ENCODE assay signal across 7 mouse cellular contexts in the genomic region with DNA sequence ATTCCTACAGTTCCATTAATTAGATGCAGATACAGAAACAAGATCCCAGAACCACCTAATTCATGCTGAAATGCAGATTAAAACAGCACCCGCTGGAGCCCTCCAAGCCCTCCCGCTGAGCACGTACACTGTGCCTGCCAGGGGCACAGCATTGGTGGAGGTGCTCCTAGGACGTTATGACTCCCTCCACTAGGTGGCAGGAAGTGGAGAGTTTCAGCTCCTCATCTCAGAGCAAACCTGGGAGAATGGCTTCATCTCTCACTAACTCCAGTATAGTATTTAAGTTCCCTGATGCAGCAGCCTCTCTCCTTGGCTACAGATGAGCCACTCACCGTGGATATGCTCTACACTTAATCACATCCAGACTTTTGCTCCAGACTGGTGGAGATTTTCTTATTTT.
A peak's percentile ranks its signal among the peaks of the same experiment; 100 is the strongest.
DNase-seq lines count a peak whose midpoint lies in the region; TF ChIP-seq lines count a peak whose summit lies in the region.

No protein-coding gene starts in this region.

- H3K4me3 ChIP-seq in E14TG2a.4 (replicated peaks; ENCODE audit: low read length): no peak overlapping the region

- H3K9me3 ChIP-seq in E14TG2a.4 (ENCODE audit: low read length): no peaks in the 10 kb centered on the region

- DNase-seq in 416B (ENCODE audit: low read depth): peak; percentile 37
- peak; percentile 29 for DNase-seq in cerebellum, adult 9-10 months
- peak; percentile 13 to 26 for DNase-seq in frontal cortex, postnatal 25 days (ENCODE audit: low spot score in 2 of 2)
- peak; percentile 45 for DNase-seq in kidney, postnatal 14 days
- peak; percentile 65 for DNase-seq in lung, postnatal 36 days
- peak; percentile 32 for DNase-seq in right cerebral cortex, postnatal 25 days

- peak; percentile 41 for TF ChIP-seq CTCF in E14TG2a.4 (conservative IDR thresholded peaks at IDR 0.05; ENCODE audit: low read length)

- no peaks in the 10 kb centered on the region for H3K4me1 ChIP-seq in E14TG2a.4 (replicated peaks; ENCODE audit: low read depth, low read length)

- H3K36me3 ChIP-seq in E14TG2a.4 (ENCODE audit: insufficient read depth, low read length): no peaks in the 10 kb centered on the region

- H3K27me3 ChIP-seq in E14TG2a.4 (ENCODE audit: insufficient read depth, low read length): no peaks in the 10 kb centered on the region
